Mouse (Mus musculus): ENCODE measurements around the gene Slc16a14. TPM values are rescaled to one million over a fixed set of nuclear protein-coding genes. Genes with fewer than 3 reads are reported as not detected.

Gene Slc16a14
- total and polyA plus RNA-seq, 2 experiments from 2014 or later, result 16.2 to 20.3 TPM

DNA sequence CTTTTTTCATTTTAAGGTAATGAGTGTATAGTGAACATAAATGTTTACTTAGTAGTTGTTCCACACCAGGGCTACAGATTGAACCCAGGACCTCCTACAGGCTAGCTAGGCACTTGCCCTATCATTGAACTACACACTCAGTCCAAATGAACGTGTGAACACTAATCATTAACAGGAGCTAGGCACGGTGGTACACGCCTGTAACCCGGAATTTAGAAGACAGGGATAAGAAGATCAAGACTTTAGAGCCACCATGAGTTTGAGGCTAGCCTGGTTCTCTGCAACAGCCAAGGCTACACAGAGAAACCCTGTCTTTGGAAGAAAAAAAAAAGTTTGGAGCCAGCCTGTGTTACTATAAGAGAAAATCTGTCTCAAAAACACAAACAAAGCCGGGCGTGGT lies 75.3 kb downstream of the Slc16a14 start:
- Histone ChIP-seq H3K9me3 (ENCODE audit: low read length) (no peaks in the 10 kb centered on the region), H3K4me3 (ENCODE audit: low read length) (no peak overlapping the region), H3K4me1 (ENCODE audit: insufficient read depth, low read length) (no peaks in the 10 kb centered on the region), H3K9ac (replicated peaks; ENCODE audit: low read length) (no peak overlapping the region), H3K27ac (no peak overlapping the region), H3K4me2 (ENCODE audit: low read depth, low read length) (no peak overlapping the region), H3K27me3 (ENCODE audit: insufficient read depth, low read length) (no peaks in the 10 kb centered on the region), H3K36me3 (ENCODE audit: insufficient read depth, low read length) (no peaks in the 10 kb centered on the region)
- ATAC-seq (no peak), DNase-seq (ENCODE audit: low spot score) (no peak)
- 94% methylated on average over 6 of the region's 6 CpGs for WGBS
- TF ChIP-seq CTCF (IDR thresholded peaks at IDR 0.05; ENCODE audit: low read depth), result no peak

Other genes with a start within 250 kb of the Slc16a14 start
- gene Dner, start 238.9 kb downstream of the Slc16a14 start, total RNA-seq (2014; rRNA removed), result 330 and 331 TPM in 2 replicates
- gene Dner, start 238.9 kb downstream of the Slc16a14 start, polyA plus RNA-seq (2015; fragmentation: Nextera tagmentation; extraction: Ambion mirVana), result 318 and 322 TPM in 2 replicates
- 2.8 and 3.7 TPM in 2 replicates for gene Fbxo36, start 95.3 kb downstream of the Slc16a14 start, total RNA-seq (2014; rRNA removed)
- gene Fbxo36, start 95.3 kb downstream of the Slc16a14 start, polyA plus RNA-seq (2015; fragmentation: Nextera tagmentation; extraction: Ambion mirVana), result 10.1 and 12.8 TPM in 2 replicates
- 82.2 and 92.8 TPM in 2 replicates for gene Trip12, start 94.6 kb downstream of the Slc16a14 start, total RNA-seq (2014; rRNA removed)
- 28.4 and 36.8 TPM in 2 replicates for gene Trip12, start 94.6 kb downstream of the Slc16a14 start, polyA plus RNA-seq (2015; fragmentation: Nextera tagmentation; extraction: Ambion mirVana)
- gene Gm10553, start 165.0 kb upstream of the Slc16a14 start, total RNA-seq (2014; rRNA removed), result not detected in 2 replicates
- not detected in 2 replicates for gene Gm10553, start 165.0 kb upstream of the Slc16a14 start, polyA plus RNA-seq (2015; fragmentation: Nextera tagmentation; extraction: Ambion mirVana)
- not detected in 2 replicates for gene A530032D15Rik, start 174.7 kb upstream of the Slc16a14 start, total RNA-seq (2014; rRNA removed)
- not detected in 2 replicates for gene A530032D15Rik, start 174.7 kb upstream of the Slc16a14 start, polyA plus RNA-seq (2015; fragmentation: Nextera tagmentation; extraction: Ambion mirVana)

Data from hindbrain, postnatal 0 days (tissue).